Mouse (Mus musculus) brain, embryonic 14.5 days (tissue): ENCODE results near the gene Spi1. TPM values are rescaled to one million over a fixed set of nuclear protein-coding genes. Genes with fewer than 3 reads are reported as not detected.

Source experiments
- DNase-seq: peaks from one replicate; pipeline ENCODE4 v3.0.0-alpha.2; 2011; ENCODE audit warnings: low read depth
- CTCF ChIP-seq: fragments of 200-500 bp; IDR thresholded peaks from 2 replicates; pipeline ENCODE4 v1.5.1; 2012; ENCODE audit warnings: inconsistent platforms, mild to moderate bottlenecking, moderate library complexity, borderline replicate concordance; ENCODE audit not compliant: insufficient read depth, insufficient read length; ENCODE audit errors: extremely low read depth
- POLR2A ChIP-seq: fragments of 200-500 bp; IDR thresholded peaks from 2 replicates; pipeline ENCODE4 v1.6.1; 2012; ENCODE audit warnings: mild to moderate bottlenecking, inconsistent platforms, borderline replicate concordance; ENCODE audit not compliant: poor library complexity, insufficient read depth, insufficient read length, severe bottlenecking; ENCODE audit errors: extremely low read depth
- polyA plus RNA-seq: library from polyadenylated mRNA; depleted of rRNA; stranded (reverse); fragments of >200 nt; gene quantifications from 2 replicates; pipeline ENCODE4 v1.2.3, GENCODE M21; 2012; rRNA removed

The Spi1 gene
- polyA plus RNA-seq, 1 experiment, result 5.3 TPM

- TF ChIP-seq CTCF (no peak), POLR2A (no peak)
- no peak for DNase-seq
These were observed 81.3 kb downstream of the Spi1 start for GRCm38 (mm10) chr2:91163532-91163931.

GRCm38 (mm10) chr2:91164991-91165390 lies 82.8 kb downstream of the Spi1 start:
- no peak for TF ChIP-seq POLR2A
- no peak for TF ChIP-seq CTCF
- DNase-seq, result no peak

Other genes starting within 250 kb of the Spi1 start
- gene Mtch2, start 235.2 kb upstream of the Spi1 start, polyA plus RNA-seq, result 145 and 167 TPM in 2 replicates
- 165 and 182 TPM in 2 replicates for gene C1qtnf4, start 196.5 kb upstream of the Spi1 start, polyA plus RNA-seq
- 42.3 and 44.8 TPM in 2 replicates for gene Kbtbd4, start 177.7 kb upstream of the Spi1 start, polyA plus RNA-seq
- gene Ndufs3, start 177.6 kb upstream of the Spi1 start, polyA plus RNA-seq, result 144 and 185 TPM in 2 replicates
- gene Celf1, start 142.0 kb upstream of the Spi1 start, polyA plus RNA-seq, result 119 and 130 TPM in 2 replicates
- gene Rapsn, start 46.8 kb upstream of the Spi1 start, polyA plus RNA-seq, result 0.83 and 1.1 TPM in 2 replicates
- 159 and 160 TPM in 2 replicates for gene Psmc3, start 28.4 kb upstream of the Spi1 start, polyA plus RNA-seq
- 50.7 and 58.1 TPM in 2 replicates for gene Slc39a13, start 12.0 kb upstream of the Spi1 start, polyA plus RNA-seq
- 0.03 TPM in 1 of 2 replicates, not detected in the other for gene Mybpc3, start 35.8 kb downstream of the Spi1 start, polyA plus RNA-seq
- gene Madd, start 101.4 kb downstream of the Spi1 start, polyA plus RNA-seq, result 71.0 and 107 TPM in 2 replicates
- 3.3 and 3.9 TPM in 2 replicates for gene Nr1h3, start 120.4 kb downstream of the Spi1 start, polyA plus RNA-seq
- gene Acp2, start 120.5 kb downstream of the Spi1 start, polyA plus RNA-seq, result 33.5 and 41.2 TPM in 2 replicates
- 25.2 and 39.5 TPM in 2 replicates for gene Ddb2, start 154.6 kb downstream of the Spi1 start, polyA plus RNA-seq
- 17.0 and 20.7 TPM in 2 replicates for gene Pacsin3, start 173.6 kb downstream of the Spi1 start, polyA plus RNA-seq
- 29.4 and 40.3 TPM in 2 replicates for gene Arfgap2, start 182.6 kb downstream of the Spi1 start, polyA plus RNA-seq